Mouse (Mus musculus): ENCODE measurements at regions not wholly inside any gene's neighbourhood (a gene's known extent, or its start where the extent isn't known, plus 50 kb on each side); places are given as distances from the start of the nearest gene placed in this dataset.

GRCm38 (mm10) chr5:43052668-43053067 is 180.3 kb upstream of the Cpeb2 start:
- TF ChIP-seq CHD2 (IDR thresholded peaks at IDR 0.05; ENCODE audit: low read depth, low read length) (no peak), HCFC1 (IDR thresholded peaks at IDR 0.05; ENCODE audit: borderline replicate concordance, insufficient read depth, low read length) (no peak), ZC3H11A (IDR thresholded peaks at IDR 0.05; ENCODE audit: borderline replicate concordance, low read depth, low read length) (no peak), MAFK (IDR thresholded peaks at IDR 0.05; ENCODE audit: insufficient read depth, low read depth, low read length) (no peak), ZNF384 (IDR thresholded peaks at IDR 0.05; ENCODE audit: low read depth, low read length) (no peak)

Data from ES-E14 (cell line).